Mouse (Mus musculus): Measurements from ENCODE around the gene Pxdn. TPM values are rescaled to one million over a fixed set of nuclear protein-coding genes. Genes with fewer than 3 reads are reported as not detected.

Gene Pxdn
- total RNA-seq, 2 experiments from 2014 or later = 32.5 to 47.3 TPM

DNA sequence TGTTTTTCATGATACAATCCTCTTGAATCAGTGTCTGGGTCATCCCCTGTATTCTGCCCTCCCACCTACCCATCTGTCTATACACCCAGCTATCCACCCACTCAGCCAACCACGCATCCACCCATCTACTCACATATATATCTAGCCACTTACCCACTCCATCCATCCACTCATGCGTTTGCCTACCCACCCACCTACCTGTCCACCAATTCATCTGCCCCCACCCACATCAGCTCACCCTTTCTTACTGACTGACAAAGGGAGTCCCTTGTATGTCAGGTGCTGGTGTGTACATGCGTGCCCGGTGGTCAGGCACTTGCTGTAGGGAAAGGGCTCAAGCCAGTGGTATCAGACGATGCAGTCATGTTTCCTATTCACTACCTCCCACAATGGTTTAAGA lies 14.1 kb downstream of the Pxdn start:
- no peak for DNase-seq (ENCODE audit: low spot score in 2 of 2)

- DNase-seq (ENCODE audit: low spot score in 2 of 2) = peak; percentile 67 to 75
Observed at GRCm38 (mm10) chr12:29952102-29952501, 14.7 kb downstream of the Pxdn start.

DNA sequence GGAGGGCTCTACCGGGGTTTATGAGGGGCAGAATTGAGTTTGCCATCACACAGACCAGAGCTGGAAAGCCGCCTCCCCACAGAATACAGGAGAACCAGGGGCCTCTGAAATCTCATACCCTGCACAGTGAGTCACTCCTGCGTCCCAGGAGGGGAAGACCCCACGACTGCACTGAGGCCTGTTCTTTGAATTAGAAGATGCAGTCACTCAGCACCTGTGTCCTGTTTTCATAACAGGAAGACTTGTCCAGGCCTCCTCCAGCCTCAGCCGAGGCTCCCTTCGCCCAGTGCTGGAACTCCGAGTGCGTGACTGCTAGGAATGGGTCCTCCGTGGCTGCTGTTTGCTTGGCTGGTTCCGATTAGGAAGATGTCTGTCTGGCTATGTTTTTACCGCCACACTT lies 16.6 kb downstream of the Pxdn start:
- no peak for DNase-seq (ENCODE audit: low spot score in 2 of 2)

DNA sequence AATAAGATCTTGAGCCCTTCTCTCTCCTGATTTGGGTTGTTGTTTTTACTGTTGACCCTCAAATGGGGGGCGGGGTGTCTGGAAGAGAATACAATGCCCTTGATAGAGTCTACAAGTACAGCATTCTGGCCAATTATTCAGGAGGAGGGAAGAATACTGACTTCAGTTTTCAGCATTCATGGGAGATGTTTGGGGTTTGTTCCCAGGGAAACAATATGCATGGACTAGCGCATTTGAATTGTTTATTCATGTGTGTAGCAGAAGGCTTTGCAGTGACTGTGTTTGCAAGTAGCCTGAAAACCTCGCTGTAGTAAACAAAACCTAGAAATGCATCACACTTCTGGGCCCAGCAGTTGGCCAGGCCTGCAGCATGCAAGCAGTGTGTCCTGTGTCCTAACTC lies 17.1 kb downstream of the Pxdn start:
- DNase-seq (ENCODE audit: low spot score in 2 of 2) = no peak

- DNase-seq (ENCODE audit: low spot score in 2 of 2) = no peak
Observed at GRCm38 (mm10) chr12:29956969-29957368, 19.6 kb downstream of the Pxdn start.

- DNase-seq (ENCODE audit: low spot score in 2 of 2) = no peak
Observed at GRCm38 (mm10) chr12:29958637-29959036, 21.2 kb downstream of the Pxdn start.

DNA sequence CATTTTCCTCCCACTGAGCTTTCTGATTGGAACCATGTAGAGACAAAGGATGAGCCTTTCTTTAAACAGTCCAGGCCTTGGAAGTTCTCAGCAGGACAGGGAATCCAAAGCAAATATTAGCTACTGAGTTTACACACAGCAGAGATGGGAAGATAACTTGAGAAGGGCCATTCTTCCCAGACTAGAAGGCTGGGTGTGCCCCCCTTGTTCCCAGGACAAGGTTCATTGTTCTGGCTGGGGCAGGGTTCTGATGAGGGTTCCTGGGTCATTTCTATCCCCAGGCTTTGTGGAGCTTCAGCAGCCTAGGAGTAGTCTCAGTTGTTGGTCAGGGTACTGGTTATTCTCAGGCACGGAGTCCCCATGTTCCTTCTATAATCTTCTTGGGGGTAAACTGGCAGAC lies 23.6 kb downstream of the Pxdn start:
- DNase-seq (ENCODE audit: low spot score in 2 of 2) = no peak

- DNase-seq (ENCODE audit: low spot score in 2 of 2) = no peak
Observed at GRCm38 (mm10) chr12:29965016-29965415, 27.6 kb downstream of the Pxdn start.

- no peak for DNase-seq (ENCODE audit: low spot score in 2 of 2)
Observed at GRCm38 (mm10) chr12:29971795-29972464, 34.5 kb downstream of the Pxdn start.

DNA sequence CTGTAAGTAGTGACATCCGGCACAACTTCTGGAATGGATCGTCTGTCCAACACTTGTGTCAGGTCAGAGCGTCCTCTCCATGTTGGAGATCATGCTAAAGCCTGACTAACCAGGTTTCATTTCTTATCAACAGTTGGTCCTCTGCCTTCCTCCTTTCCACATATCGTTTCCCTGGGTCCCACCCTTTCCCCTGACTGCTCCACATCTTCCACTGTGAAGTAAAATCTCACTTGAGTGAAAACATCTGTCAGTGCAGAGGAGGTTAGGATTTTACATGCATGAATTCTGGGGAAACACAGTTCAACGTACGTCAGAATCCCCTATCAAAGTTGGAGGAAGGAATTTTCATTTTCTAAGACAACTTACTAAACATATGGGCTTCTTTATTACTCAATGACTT lies 35.1 kb downstream of the Pxdn start:
- DNase-seq (ENCODE audit: low spot score in 2 of 2) = no peak

GRCm38 (mm10) chr12:29980076-29980475 lies 42.7 kb downstream of the Pxdn start:
- DNase-seq (ENCODE audit: low spot score in 2 of 2) = no peak

GRCm38 (mm10) chr12:29981722-29982293 lies 44.4 kb downstream of the Pxdn start:
- no peak for DNase-seq (ENCODE audit: low spot score in 2 of 2)

DNA sequence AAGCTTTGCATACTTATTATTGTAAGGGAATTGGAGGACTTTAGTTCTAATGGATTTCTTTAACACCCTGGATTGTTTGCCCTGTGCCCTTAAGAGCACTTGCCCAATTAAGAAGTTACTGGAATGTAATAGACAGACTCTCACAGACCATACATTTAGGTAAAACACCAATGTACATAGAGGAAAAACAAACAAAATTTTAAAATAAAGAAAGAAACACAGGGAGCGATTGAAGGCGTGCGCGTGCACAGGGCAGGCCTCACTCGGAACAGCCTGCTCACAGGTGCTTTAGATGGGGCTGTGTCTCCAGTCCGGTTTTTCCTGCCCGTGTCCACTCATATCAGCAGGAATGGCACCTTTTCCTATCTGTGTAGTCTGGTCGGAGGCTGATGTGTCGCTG lies 45.8 kb downstream of the Pxdn start:
- no peak for DNase-seq (ENCODE audit: low spot score in 2 of 2)

DNA sequence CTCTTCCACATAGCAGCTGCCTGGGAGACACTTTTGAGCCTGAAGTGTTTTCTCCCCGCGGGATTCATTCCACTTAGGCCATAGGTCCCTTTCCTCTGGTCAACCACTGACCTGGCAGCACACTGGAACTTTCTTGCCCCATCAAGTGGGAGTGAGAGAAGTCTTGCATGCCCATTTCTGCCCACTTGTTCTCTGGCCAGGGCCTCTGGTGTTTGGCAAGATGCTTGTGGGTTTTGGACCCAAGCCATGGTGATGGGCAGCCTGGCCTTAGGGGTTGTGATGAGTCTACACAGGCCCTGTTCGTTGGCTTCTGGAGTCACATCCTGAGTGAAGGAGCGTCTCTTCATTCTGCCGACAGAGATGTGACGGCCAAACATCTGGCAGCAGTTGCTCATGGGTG lies 47.7 kb downstream of the Pxdn start:
- DNase-seq (ENCODE audit: low spot score in 2 of 2) = no peak

DNA sequence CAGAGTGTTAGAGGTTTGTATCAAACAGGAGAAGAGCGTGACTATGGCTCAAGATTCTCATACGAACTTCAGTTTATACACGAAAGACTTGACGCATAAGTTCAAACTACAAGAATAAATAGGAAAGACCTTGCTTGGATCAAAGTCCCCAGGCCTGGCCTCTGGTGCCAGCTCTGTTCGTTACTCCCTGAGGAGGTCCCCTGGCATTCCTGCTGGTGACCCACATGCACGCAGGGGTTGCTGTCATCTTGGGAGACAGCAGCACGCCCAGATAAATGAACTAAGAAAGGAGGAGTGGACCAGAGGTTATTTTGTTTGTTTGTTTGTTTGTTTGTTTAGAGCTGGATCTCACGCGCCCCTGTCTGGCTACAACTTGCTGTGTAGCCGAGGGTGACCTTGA lies 48.8 kb downstream of the Pxdn start:
- no peak for DNase-seq (ENCODE audit: low spot score in 2 of 2)

GRCm38 (mm10) chr12:29998895-29999294 lies 61.5 kb downstream of the Pxdn start:
- no peak for DNase-seq (ENCODE audit: low spot score in 2 of 2)

DNA sequence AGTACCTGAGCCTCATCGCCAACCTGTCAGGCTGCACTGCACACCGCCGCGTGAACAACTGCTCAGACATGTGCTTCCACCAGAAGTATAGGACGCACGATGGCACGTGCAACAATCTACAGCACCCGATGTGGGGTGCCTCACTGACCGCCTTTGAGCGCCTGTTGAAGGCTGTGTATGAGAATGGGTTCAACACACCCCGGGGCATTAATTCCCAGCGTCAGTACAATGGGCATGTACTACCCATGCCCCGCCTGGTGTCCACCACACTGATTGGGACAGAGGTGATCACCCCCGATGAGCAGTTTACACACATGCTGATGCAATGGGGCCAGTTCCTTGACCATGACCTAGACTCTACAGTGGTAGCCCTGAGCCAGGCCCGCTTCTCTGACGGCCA lies 64.5 kb downstream of the Pxdn start:
- DNase-seq (ENCODE audit: low spot score in 2 of 2) = no peak

DNA sequence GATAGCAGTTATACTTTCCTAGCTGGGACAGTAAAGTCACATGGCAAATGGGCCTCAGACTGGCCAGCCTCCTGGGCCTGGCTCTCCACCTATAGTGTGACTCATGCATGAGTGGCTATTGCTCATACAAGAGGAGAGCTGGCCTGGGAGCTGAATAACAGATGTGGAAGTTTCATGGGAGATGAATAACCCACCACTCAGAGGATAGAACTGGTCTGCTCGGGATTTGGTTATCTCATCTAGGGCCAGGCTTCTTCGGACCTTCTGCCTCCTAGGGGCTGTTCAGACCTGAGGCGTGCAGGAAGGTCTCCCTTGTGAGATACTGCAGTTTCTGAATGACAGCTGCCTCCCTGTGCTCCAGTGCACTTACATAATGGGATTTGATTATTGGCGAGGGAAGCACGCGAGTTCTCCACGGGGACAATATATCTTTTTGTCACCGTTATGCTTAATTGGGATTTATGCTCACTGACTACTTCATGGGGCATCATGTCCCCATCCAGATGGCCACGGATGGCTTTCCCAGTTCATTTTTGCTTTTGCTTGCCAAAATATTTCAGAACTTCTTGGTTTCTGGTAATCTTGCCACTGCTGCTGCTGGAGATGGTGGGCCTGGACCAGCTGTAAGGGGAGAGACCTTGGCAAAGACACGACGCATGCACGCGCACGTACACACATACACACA lies 66.4 kb downstream of the Pxdn start:
- DNase-seq (ENCODE audit: low spot score in 2 of 2) = no peak

DNA sequence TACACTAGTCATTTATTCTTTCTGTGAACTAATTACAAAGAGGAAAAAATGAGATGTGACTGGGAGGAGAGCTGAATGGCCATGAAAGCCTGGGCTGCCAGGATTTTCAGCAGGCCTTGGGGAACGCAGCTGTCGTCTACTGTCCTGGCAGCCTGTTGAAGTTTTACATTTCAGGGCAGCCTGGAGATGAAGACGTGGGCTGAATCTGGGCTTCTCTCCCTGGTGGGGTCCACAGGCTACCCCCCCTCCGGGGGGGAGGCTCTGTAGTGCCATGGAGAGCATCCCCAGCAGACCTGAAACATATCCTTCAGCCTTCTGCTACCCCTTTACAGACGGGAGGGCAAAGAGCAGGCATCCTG lies 66.9 kb downstream of the Pxdn start:
- DNase-seq (ENCODE audit: low spot score in 2 of 2) = no peak

- DNase-seq (ENCODE audit: low spot score in 2 of 2) = no peak
Observed at GRCm38 (mm10) chr12:30006586-30006985, 69.2 kb downstream of the Pxdn start.

- DNase-seq (ENCODE audit: low spot score in 2 of 2) = no peak
Observed at GRCm38 (mm10) chr12:30008741-30009140, 71.3 kb downstream of the Pxdn start.

- no peak for DNase-seq (ENCODE audit: low spot score in 2 of 2)
Observed at GRCm38 (mm10) chr12:30015501-30015900, 78.1 kb downstream of the Pxdn start.

DNA sequence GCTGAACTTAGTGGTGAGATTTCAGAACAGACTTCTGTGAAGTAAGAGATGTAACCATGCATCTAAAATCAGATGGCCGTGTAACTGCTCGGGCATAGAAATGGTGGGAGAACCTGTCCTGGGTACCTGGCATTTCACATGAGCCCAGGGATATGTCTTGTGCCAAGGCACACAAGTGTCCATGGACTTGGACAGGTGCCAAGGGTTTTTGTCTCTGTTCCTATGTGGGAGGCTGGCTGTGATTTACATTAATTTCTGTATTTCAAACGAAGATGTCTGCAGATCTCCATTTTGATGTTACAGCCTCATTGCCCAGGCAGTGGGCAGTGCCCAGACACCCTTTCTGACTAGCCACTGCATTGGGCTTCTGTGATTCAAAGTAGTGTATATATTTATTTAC lies 79.7 kb downstream of the Pxdn start:
- DNase-seq (ENCODE audit: low spot score in 2 of 2) = no peak

All from adrenal gland, adult 18-20 months (tissue).